Mouse (Mus musculus) embryo, embryonic 9.5 days (tissue): Measurements from ENCODE around the gene Olfr93.
A peak's percentile ranks its signal among the peaks of the same experiment; 100 is the strongest.
"Not testable (repeated sequence)": the region's sequence is repeated elsewhere in the genome, so short reads cannot be mapped to it uniquely, and the experiment has no call there.

Experiments
- DNase-seq: peaks from one replicate; pipeline ENCODE4 v3.0.0-alpha.2; 2017; ENCODE audit errors: extremely low spot score

The Olfr93 gene

GRCm38 (mm10) chr17:37161394-37161793 lies at the start of gene Olfr93:
TSS of gene Olfr93 (minus strand) at chr17:37161494.
- no peak for DNase-seq

DNA sequence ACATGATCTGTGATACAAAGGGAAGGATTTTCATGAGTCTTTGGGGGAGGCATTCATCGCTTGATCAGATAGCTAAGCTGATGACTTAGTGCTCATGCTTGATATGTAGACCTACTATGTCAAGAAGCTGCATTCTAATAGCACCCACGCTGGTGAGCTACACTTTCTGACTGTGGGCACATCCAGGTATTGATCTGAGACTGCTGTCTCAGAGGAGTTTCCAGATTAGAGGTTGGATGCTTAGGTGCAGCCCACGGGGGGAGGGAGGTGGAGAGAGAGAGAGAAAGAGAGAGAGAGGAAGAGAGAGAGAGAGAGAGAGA lies 42.6 kb upstream of the Olfr93 start:
- DNase-seq: no peak

- DNase-seq: peak; percentile 76
Observed at GRCm38 (mm10) chr17:37203206-37203916, 42.1 kb upstream of the Olfr93 start.

DNA sequence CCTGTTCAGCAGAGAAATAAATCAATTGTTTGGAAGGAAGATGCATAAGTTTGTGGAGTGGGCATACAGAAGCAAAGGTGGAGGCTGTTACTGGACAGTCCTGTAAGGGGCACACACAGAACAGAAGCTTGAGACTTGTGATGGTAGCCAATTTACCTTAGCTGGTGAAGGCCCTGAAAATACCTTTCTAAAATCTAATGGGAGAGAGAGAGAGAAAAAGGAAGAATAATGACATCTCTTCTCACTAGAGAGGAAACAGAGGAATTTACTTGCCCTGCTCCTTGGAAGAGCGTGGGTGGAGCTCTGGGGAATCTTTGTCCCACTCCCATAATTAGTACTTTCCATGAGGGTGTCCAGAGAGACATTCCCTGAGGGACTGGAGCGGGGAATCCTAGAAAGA lies 39.6 kb upstream of the Olfr93 start, which contains the start of gene Olfr94:
Olfr94 (minus strand) TSS at position 101 of the 400 bp plus-strand sequence.
- DNase-seq: no peak

- DNase-seq: peak; percentile 76
Observed at GRCm38 (mm10) chr17:37196845-37197724, 35.8 kb upstream of the Olfr93 start.

DNA sequence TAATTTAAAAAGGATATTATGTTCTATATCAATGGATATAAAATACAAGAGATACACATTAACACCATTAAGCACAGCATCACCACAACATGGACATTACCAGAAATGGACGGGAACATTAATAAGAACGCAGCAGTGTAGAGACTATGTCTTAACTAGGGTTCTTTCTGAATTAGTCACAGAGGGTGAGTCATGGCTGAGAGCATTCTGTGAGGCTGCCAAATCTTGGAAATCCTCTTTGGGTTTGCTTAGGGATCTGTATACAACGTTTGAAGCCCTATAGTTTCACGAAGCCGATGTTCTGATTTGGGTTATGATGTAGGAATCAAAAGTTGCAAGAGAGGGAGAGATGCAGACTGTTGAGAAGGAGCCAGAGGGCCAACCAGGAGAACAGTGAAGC lies 33.5 kb upstream of the Olfr93 start:
- no peak for DNase-seq

GRCm38 (mm10) chr17:37193656-37194055 lies 32.4 kb upstream of the Olfr93 start, which contains the start of gene Ubd:
TSS of gene Ubd (plus strand) at chr17:37193892.
- DNase-seq: no peak

DNA sequence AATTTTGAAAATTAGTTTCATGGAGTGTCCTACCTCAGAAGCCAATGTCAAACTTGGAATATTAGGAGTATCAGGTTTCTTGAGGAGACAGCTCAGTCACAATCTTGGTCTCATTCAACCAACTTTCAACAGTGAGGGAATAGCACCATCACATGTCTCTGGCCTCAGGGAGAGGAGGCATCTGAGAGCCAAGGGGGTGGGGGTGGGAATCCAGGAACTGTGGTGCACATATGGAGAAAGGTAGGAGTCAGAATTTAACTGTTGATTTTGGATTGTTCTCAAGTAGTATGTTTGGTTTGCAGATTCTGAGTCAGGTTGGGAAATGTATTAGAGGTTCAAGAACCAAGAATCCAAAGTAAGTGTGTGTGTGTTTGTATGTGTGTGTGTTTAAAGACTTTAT lies 31.7 kb upstream of the Olfr93 start:
- DNase-seq: no peak

- DNase-seq: peak; percentile 18
Observed at GRCm38 (mm10) chr17:37190711-37191110, 29.4 kb upstream of the Olfr93 start.

DNA sequence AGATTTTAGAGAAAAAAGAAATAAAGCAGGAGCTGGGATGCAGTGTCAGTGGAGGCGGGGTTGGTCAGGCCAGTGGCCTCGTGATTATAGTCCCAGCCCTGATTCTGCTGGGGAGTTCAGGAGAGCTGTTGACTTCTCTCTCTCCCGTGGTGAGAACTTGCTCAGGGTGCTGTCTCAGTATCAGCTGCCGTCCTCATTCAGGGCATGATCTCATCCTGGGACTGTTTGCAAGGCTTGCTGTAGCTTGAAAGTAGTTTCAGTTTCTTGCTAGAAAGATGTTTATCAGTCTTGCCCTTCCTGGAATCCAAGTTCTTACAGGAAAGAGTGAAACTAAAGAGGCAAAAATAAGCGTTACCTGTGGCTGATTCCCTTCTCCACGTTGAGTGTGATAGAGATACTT lies 24.2 kb upstream of the Olfr93 start:
- no peak for DNase-seq

DNA sequence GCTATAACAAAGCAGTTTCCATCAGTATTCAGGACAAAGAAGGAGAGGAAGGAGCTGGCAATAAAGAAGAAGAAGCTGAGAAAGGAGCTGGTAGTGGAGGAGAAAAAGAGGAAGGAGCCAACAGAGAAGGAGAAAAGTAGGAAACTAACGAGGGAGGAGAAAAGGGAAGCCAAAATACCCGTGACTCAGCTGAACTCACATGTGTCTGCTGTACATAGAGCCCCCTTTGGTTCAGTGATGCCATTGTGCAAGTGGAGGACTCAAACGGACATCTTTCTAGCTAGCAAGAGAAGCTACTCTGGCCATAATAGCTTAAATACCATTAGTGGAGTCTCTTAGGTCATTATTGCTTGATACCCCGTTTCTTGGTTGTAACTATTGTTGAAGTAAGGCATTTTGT lies 29.9 kb downstream of the Olfr93 start:
- not testable (repeated sequence) for DNase-seq

- DNase-seq: no peak
Observed at GRCm38 (mm10) chr17:37119988-37120387, 41.3 kb downstream of the Olfr93 start, which contains the start of gene Olfr92. TSS of gene Olfr92 (minus strand) at chr17:37120088.

- DNase-seq: no peak
Observed at GRCm38 (mm10) chr17:37098178-37098577, 63.1 kb downstream of the Olfr93 start, which contains the start of gene Olfr91. TSS of gene Olfr91 (minus strand) at chr17:37098278.

DNA sequence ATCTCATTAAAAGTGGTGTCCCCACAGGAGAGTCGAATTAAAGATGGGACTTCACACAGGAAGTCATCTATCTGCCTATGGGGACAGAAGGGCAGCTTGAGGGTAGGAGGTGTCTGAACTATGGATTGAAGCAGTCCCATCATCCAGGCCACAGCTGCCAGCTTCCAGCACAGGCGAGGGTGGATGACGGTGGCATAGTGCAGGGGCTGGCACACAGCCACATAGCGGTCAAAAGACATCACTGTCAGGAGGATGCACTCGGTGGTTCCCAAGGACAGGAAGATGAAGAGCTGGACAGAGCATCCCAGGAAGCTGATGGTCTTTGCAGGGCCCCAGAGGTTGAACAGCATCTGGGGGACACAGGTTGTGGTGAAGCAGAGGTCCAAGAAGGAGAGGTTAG lies 68.0 kb downstream of the Olfr93 start:
- no peak for DNase-seq

GRCm38 (mm10) chr17:37092198-37092597 lies 69.1 kb downstream of the Olfr93 start:
- DNase-seq: no peak
